Mouse (Mus musculus): ENCODE measurements around the gene Ttpal. TPM values are rescaled to one million over a fixed set of nuclear protein-coding genes. Genes with fewer than 3 reads are reported as not detected.
A peak's percentile ranks its signal among the peaks of the same experiment; 100 is the strongest.

The Ttpal gene
- total and polyA plus RNA-seq, 2 experiments from 2014 or later: 27.9 to 54.6 TPM

- H3K4me1 ChIP-seq (ENCODE audit: insufficient read depth, low read length): peaks cover 7% of the 10 kb centered on the region
- H3K4me3 ChIP-seq (ENCODE audit: low read length): no peak overlapping the region
- H3K27me3 ChIP-seq (ENCODE audit: insufficient read depth, low read length): no peaks in the 10 kb centered on the region
- H3K4me2 ChIP-seq (ENCODE audit: low read depth, low read length): no peak overlapping the region
- no peak overlapping the region for H3K27ac ChIP-seq
- 0% methylated on average over 1 of the region's 1 CpGs for WGBS
- peak; percentile 87 for TF ChIP-seq CTCF (IDR thresholded peaks at IDR 0.05; ENCODE audit: low read depth)
- no peak for ATAC-seq
- H3K9me3 ChIP-seq (ENCODE audit: low read length): no peaks in the 10 kb centered on the region
- no peak overlapping the region for H3K9ac ChIP-seq (replicated peaks; ENCODE audit: low read length)
- H3K36me3 ChIP-seq (ENCODE audit: insufficient read depth, low read length): no peaks in the 10 kb centered on the region
- DNase-seq (ENCODE audit: low spot score): peak; percentile 74
Measured at GRCm38 (mm10) chr2:163599226-163599625, 2.9 kb upstream of the Ttpal start.

GRCm38 (mm10) chr2:163601066-163601465, 1.0 kb upstream of the Ttpal start:
- DNase-seq (ENCODE audit: low spot score) (no peak), ATAC-seq (no peak)
- peaks cover 7% of the 10 kb centered on the region for H3K4me1 ChIP-seq (ENCODE audit: insufficient read depth, low read length)
- WGBS: 82% methylated on average over 7 of the region's 7 CpGs
- TF ChIP-seq CTCF (IDR thresholded peaks at IDR 0.05; ENCODE audit: low read depth): no peak
- no peak overlapping the region for H3K4me3 ChIP-seq (ENCODE audit: low read length)
- H3K27me3 ChIP-seq (ENCODE audit: insufficient read depth, low read length): no peaks in the 10 kb centered on the region
- no peaks in the 10 kb centered on the region for H3K9me3 ChIP-seq (ENCODE audit: low read length)
- no peaks in the 10 kb centered on the region for H3K36me3 ChIP-seq (ENCODE audit: insufficient read depth, low read length)
- no peak overlapping the region for H3K4me2 ChIP-seq (ENCODE audit: low read depth, low read length)
- H3K27ac ChIP-seq: no peak overlapping the region
- no peak overlapping the region for H3K9ac ChIP-seq (replicated peaks; ENCODE audit: low read length)

GRCm38 (mm10) chr2:163601712-163602100, 408 bp upstream of the Ttpal start:
- peak overlapping the region; percentile 95; the same call in 1 of the 2 replicates for H3K27ac ChIP-seq
- peak; percentile 9 for DNase-seq (ENCODE audit: low spot score)

GRCm38 (mm10) chr2:163606161-163606560, 4.0 kb downstream of the Ttpal start:
- 87% methylated on average over 7 of the region's 7 CpGs for WGBS

More at GRCm38 (mm10) chr2:163601712-163602100, 408 bp upstream of the Ttpal start:
- Histone ChIP-seq H3K4me1 (ENCODE audit: insufficient read depth, low read length) (peaks cover 7% of the 10 kb centered on the region), H3K27me3 (ENCODE audit: insufficient read depth, low read length) (no peaks in the 10 kb centered on the region), H3K9ac (replicated peaks; ENCODE audit: low read length) (peak overlapping the region; percentile 37; the same call in 1 of the 2 replicates), H3K9me3 (ENCODE audit: low read length) (no peaks in the 10 kb centered on the region), H3K4me3 (ENCODE audit: low read length) (peak overlapping the region; percentile 81), H3K4me2 (ENCODE audit: low read depth, low read length) (peak overlapping the region; percentile 86), H3K36me3 (ENCODE audit: insufficient read depth, low read length) (no peaks in the 10 kb centered on the region)
- WGBS: 74% methylated on average over 7 of the region's 7 CpGs
- no peak for TF ChIP-seq CTCF (IDR thresholded peaks at IDR 0.05; ENCODE audit: low read depth)
- no peak for ATAC-seq

GRCm38 (mm10) chr2:163608008-163608407, 5.9 kb downstream of the Ttpal start:
- Histone ChIP-seq H3K4me2 (ENCODE audit: low read depth, low read length) (no peak overlapping the region), H3K27me3 (ENCODE audit: insufficient read depth, low read length) (no peaks in the 10 kb centered on the region), H3K4me3 (ENCODE audit: low read length) (no peak overlapping the region), H3K4me1 (ENCODE audit: insufficient read depth, low read length) (peaks cover 6% of the 10 kb centered on the region), H3K36me3 (ENCODE audit: insufficient read depth, low read length) (peaks cover 27% of the 10 kb centered on the region), H3K9ac (replicated peaks; ENCODE audit: low read length) (no peak overlapping the region), H3K9me3 (ENCODE audit: low read length) (no peaks in the 10 kb centered on the region), H3K27ac (no peak overlapping the region)
- TF ChIP-seq CTCF (IDR thresholded peaks at IDR 0.05; ENCODE audit: low read depth): no peak
- 89% methylated on average over 7 of the region's 7 CpGs for WGBS
- DNase-seq (ENCODE audit: low spot score) (no peak), ATAC-seq (no peak)

More at GRCm38 (mm10) chr2:163606161-163606560, 4.0 kb downstream of the Ttpal start:
- no peak overlapping the region for H3K4me2 ChIP-seq (ENCODE audit: low read depth, low read length)
- no peak overlapping the region for H3K9ac ChIP-seq (replicated peaks; ENCODE audit: low read length)
- H3K36me3 ChIP-seq (ENCODE audit: insufficient read depth, low read length): peaks cover 16% of the 10 kb centered on the region
- peaks cover 7% of the 10 kb centered on the region for H3K4me1 ChIP-seq (ENCODE audit: insufficient read depth, low read length)
- no peaks in the 10 kb centered on the region for H3K27me3 ChIP-seq (ENCODE audit: insufficient read depth, low read length)
- no peak for ATAC-seq
- no peak overlapping the region for H3K27ac ChIP-seq
- no peak overlapping the region for H3K4me3 ChIP-seq (ENCODE audit: low read length)
- TF ChIP-seq CTCF (IDR thresholded peaks at IDR 0.05; ENCODE audit: low read depth): no peak
- no peaks in the 10 kb centered on the region for H3K9me3 ChIP-seq (ENCODE audit: low read length)
- DNase-seq (ENCODE audit: low spot score): no peak

GRCm38 (mm10) chr2:163609281-163609975, 7.3 kb downstream of the Ttpal start:
- TF ChIP-seq CTCF (IDR thresholded peaks at IDR 0.05; ENCODE audit: low read depth): no peak
- DNase-seq (ENCODE audit: low spot score) (no peak), ATAC-seq (no peak)
- Histone ChIP-seq H3K9ac (replicated peaks; ENCODE audit: low read length) (no peak overlapping the region), H3K36me3 (ENCODE audit: insufficient read depth, low read length) (peaks cover 37% of the 10 kb centered on the region), H3K9me3 (ENCODE audit: low read length) (no peaks in the 10 kb centered on the region), H3K27me3 (ENCODE audit: insufficient read depth, low read length) (no peaks in the 10 kb centered on the region), H3K4me1 (ENCODE audit: insufficient read depth, low read length) (no peaks in the 10 kb centered on the region), H3K4me3 (ENCODE audit: low read length) (no peak overlapping the region), H3K4me2 (ENCODE audit: low read depth, low read length) (no peak overlapping the region), H3K27ac (no peak overlapping the region)
- WGBS: 81% methylated on average over 12 of the region's 12 CpGs

GRCm38 (mm10) chr2:163611176-163611575, 9.1 kb downstream of the Ttpal start:
- H3K27me3 ChIP-seq (ENCODE audit: insufficient read depth, low read length): no peaks in the 10 kb centered on the region
- DNase-seq (ENCODE audit: low spot score) (no peak), ATAC-seq (no peak)
- no peak for TF ChIP-seq CTCF (IDR thresholded peaks at IDR 0.05; ENCODE audit: low read depth)
- no peak overlapping the region for H3K9ac ChIP-seq (replicated peaks; ENCODE audit: low read length)
- H3K4me3 ChIP-seq (ENCODE audit: low read length): no peak overlapping the region
- H3K36me3 ChIP-seq (ENCODE audit: insufficient read depth, low read length): peaks cover 54% of the 10 kb centered on the region
- no peaks in the 10 kb centered on the region for H3K4me1 ChIP-seq (ENCODE audit: insufficient read depth, low read length)
- no peak overlapping the region for H3K27ac ChIP-seq
- 81% methylated on average over 9 of the region's 9 CpGs for WGBS
- H3K4me2 ChIP-seq (ENCODE audit: low read depth, low read length): no peak overlapping the region
- no peaks in the 10 kb centered on the region for H3K9me3 ChIP-seq (ENCODE audit: low read length)

Measured in hindbrain, postnatal 0 days (tissue).